Mouse (Mus musculus) bone marrow macrophage, adult 2 months (primary cell): ENCODE results near the gene Dlg1.

ENCODE experiments used
- CTCF ChIP-seq: IDR thresholded peaks from 2 replicates; pipeline ENCODE4 v1.5.1; 2012; ENCODE audit warnings: low read depth, mild to moderate bottlenecking, low read length, moderate library complexity
- POLR2A ChIP-seq: IDR thresholded peaks from 2 replicates; pipeline ENCODE4 v1.6.1; 2012; ENCODE audit warnings: mild to moderate bottlenecking, low read depth, low read length, borderline replicate concordance

DNA sequence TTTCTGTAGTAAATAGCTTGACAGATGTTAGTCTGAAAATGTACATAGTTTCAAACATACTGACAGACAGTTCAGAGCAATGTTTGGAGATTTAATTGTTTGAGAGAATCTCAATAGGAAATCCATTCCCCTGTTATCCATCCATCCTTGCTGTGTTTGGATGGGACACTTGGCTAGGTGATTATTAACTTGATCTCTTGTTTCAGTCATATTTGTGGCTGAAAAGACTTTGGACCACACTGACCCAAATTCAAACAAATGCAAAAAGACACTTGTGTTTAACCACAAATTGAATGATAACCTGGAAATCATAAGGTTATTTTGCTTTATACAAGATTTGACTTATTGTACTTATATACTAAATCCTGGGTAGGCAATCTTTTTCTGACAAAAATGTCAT is 24.5 kb downstream of the Dlg1 start:
- TF ChIP-seq CTCF, result no peak
- TF ChIP-seq POLR2A, result no peak
